Mouse (Mus musculus): ENCODE results near the gene Ank3.

GRCm38 (mm10) chr10:69696019-69696418 is 297.4 kb downstream of the Ank3 start:
- TF ChIP-seq CTCF (IDR thresholded peaks at IDR 0.05; ENCODE audit: control insufficient read depth, insufficient read depth, low read length): no peak
- TF ChIP-seq POLR2A (IDR thresholded peaks at IDR 0.05; ENCODE audit: borderline replicate concordance, control insufficient read depth, low read depth, low read length): no peak
